Mouse (Mus musculus) stomach, embryonic 16.5 days (tissue): ENCODE measurements around the gene Lima1. TPM values are rescaled to one million over a fixed set of nuclear protein-coding genes. Genes with fewer than 3 reads are reported as not detected.
"Not testable (repeated sequence)": the region's sequence is repeated elsewhere in the genome, so short reads cannot be mapped to it uniquely, and the experiment has no call there.

Experiments used
- ATAC-seq: fragments of 200-750 bp; cut with Nextera tagmentation; 2 replicates; pipeline ENCODE4 v1.8.0; 2017; ENCODE audit warnings: moderate number of reproducible peaks, moderate TSS enrichment; ENCODE audit not compliant: insufficient read depth, low FRiP score
- H3K27ac ChIP-seq: fragments of 300-500 bp; sonication (generic); 2 replicates; pipeline ENCODE4 v1.5.1; 2014; ENCODE audit warnings: low read length
- H3K27me3 ChIP-seq: fragments of 300-500 bp; sonication (generic); 2 replicates; pipeline ENCODE4 v1.6.1; 2014; ENCODE audit warnings: low read length, control low read depth, mixed read lengths; ENCODE audit not compliant: control insufficient read depth, insufficient read depth
- H3K36me3 ChIP-seq: fragments of 300-500 bp; sonication (generic); 2 replicates; pipeline ENCODE4 v1.6.1; 2014; ENCODE audit warnings: low read length; ENCODE audit not compliant: control insufficient read depth, insufficient read depth
- H3K4me1 ChIP-seq: fragments of 300-500 bp; sonication (generic); 2 replicates; pipeline ENCODE4 v1.6.1; 2014; ENCODE audit warnings: low read length, control low read depth, mixed read lengths; ENCODE audit not compliant: control insufficient read depth, insufficient read depth
- H3K4me2 ChIP-seq: fragments of 300-500 bp; sonication (generic); 2 replicates; pipeline ENCODE4 v1.6.1; 2014; ENCODE audit warnings: low read depth, low read length, mixed read lengths
- H3K4me3 ChIP-seq: fragments of 300-500 bp; sonication (generic); replicated peaks from 2 replicates; pipeline ENCODE4 v1.5.1; 2014; ENCODE audit warnings: mild to moderate bottlenecking, low read length
- H3K9ac ChIP-seq: fragments of 300-500 bp; sonication (generic); 2 replicates; pipeline ENCODE4 v1.6.1; 2014; ENCODE audit warnings: low read length
- H3K9me3 ChIP-seq: fragments of 300-500 bp; sonication (generic); replicated peaks from 2 replicates; pipeline ENCODE4 v1.6.1; 2016; ENCODE audit warnings: low read length, control low read depth; ENCODE audit not compliant: control insufficient read depth
- WGBS: fragments of 180-500 bp; shearing (Covaris S2); extraction: QIAGEN DNeasy Blood & Tissue Kit; methylation state at CpG from one replicate; pipeline ENCODE4 v1.1.7; 2014; 5-methylcytosine and 5-hydroxymethylcytosine counted together
- polyA plus RNA-seq: library from polyadenylated mRNA; unstranded; fragments of >200 nt; fragmentation: Nextera tagmentation; extraction: Ambion mirVana; gene quantifications from 2 replicates; pipeline ENCODE4 v1.2.1, GENCODE M21; 2015

Lima1 gene
- polyA plus RNA-seq, 1 experiment from 2014 or later, result 89.4 TPM

- WGBS, result 69% methylated on average over 3 of the region's 3 CpGs
- ATAC-seq, result no peak
- Histone ChIP-seq H3K9ac (no peak overlapping the region), H3K4me2 (no peak overlapping the region), H3K36me3 (peaks cover 31% of the 10 kb centered on the region), H3K4me3 (no peak overlapping the region), H3K9me3 (no peaks in the 10 kb centered on the region), H3K27ac (no peak overlapping the region), H3K27me3 (no peaks in the 10 kb centered on the region), H3K4me1 (no peaks in the 10 kb centered on the region)
These were observed 84.3 kb downstream of the Lima1 start for GRCm38 (mm10) chr15:99791003-99791402.

- Histone ChIP-seq H3K36me3 (peaks cover 27% of the 10 kb centered on the region), H3K9me3 (no peaks in the 10 kb centered on the region), H3K27ac (no peak overlapping the region), H3K4me2 (no peak overlapping the region), H3K9ac (no peak overlapping the region), H3K4me1 (no peaks in the 10 kb centered on the region), H3K27me3 (no peaks in the 10 kb centered on the region), H3K4me3 (no peak overlapping the region)
- no peak for ATAC-seq
- WGBS, result 91% methylated on average over 6 of the region's 6 CpGs
These were observed 84.8 kb downstream of the Lima1 start for GRCm38 (mm10) chr15:99790464-99790863.

DNA sequence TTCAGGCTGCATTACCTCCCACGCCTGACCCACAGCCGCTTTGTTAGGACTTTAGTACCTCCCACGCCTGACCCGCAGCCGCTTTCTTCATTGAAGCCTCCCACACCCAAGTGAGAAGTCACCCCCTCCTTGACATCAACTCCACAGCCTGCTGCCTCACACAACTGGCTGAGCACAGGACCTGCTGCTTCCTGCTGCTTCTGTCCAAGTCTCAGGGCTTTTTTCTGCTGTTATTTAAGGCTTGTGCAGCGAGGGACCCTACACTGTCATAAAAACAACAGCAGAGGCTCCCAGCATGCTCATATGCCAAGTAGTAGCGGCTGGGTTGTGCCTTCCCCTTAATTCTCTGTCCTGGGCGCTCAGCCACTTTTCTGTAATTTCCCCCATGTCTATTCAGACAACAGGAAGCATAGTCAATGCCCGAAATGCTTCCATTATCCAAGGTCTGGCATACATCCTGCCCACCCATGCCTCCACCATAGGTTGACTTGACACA lies 87.6 kb downstream of the Lima1 start:
- no peak for ATAC-seq
- Histone ChIP-seq H3K9ac (no peak overlapping the region), H3K9me3 (no peaks in the 10 kb centered on the region), H3K36me3 (peaks cover 15% of the 10 kb centered on the region), H3K27ac (no peak overlapping the region), H3K4me3 (no peak overlapping the region), H3K27me3 (no peaks in the 10 kb centered on the region), H3K4me1 (no peaks in the 10 kb centered on the region), H3K4me2 (no peak overlapping the region)
- 68% methylated on average over 9 of the region's 9 CpGs for WGBS

DNA sequence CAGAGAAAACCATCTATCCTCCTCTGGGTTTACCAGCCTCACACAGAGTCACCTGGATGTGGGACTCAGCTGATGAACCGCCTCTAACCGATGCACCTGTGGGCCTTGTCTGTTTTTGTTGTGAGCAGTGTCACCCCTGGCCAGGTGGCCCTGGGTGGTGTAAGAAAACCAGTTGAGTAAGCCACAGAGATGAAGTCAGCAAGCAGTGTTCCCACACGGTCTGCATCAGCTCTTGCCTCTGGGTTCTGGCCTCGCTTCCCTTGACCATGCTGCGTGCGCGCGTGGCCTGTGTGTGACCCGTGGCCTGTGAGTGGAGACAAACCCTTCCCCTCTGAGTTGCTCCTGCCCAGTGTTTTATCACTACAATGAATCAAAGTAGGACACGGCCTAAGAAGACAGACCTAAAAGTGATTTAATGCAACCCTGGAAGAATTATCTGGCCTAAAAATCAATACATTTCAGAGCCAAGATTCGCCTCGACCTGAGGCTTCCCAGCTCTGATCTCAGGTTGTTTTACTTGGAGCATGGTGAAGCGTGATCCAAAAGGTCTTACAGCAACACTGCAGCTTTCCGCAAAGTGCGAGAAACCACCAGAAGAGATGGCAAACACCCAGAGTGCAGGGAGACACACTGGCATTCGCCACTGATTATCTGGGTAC lies 96.5 kb downstream of the Lima1 start:
- no peak overlapping the region for H3K27ac ChIP-seq
- no peak for ATAC-seq
- H3K9ac ChIP-seq, result no peak overlapping the region
- H3K9me3 ChIP-seq, result no peaks in the 10 kb centered on the region
- H3K36me3 ChIP-seq, result peaks cover 15% of the 10 kb centered on the region; the same call in 1 of the 2 replicates
- H3K27me3 ChIP-seq, result no peaks in the 10 kb centered on the region
- H3K4me2 ChIP-seq, result no peak overlapping the region
- 90% methylated on average over 16 of the region's 16 CpGs for WGBS
- no peak overlapping the region for H3K4me3 ChIP-seq
- H3K4me1 ChIP-seq, result no peaks in the 10 kb centered on the region

DNA sequence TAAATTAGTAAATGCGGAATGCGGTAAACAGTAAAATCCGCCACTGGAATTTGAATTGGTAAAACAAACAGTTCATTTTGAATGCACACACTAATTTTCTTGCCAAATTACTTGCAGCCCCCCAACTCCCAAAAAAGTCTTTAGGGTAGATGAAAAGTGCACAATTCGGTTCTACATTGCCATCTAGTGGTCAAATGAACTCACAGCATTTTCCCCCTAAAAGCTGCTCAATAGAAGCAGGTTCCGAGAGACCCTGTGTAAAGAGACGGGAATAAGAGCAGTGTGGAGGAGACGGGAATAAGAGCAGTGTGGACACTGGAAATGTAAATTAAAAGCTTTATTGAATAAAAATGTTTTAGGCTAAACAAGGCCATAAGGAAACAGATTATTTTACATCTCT lies 97.1 kb downstream of the Lima1 start:
- no peaks in the 10 kb centered on the region for H3K27me3 ChIP-seq
- H3K4me3 ChIP-seq, result no peak overlapping the region
- H3K4me2 ChIP-seq, result no peak overlapping the region
- no peak overlapping the region for H3K9ac ChIP-seq
- H3K27ac ChIP-seq, result no peak overlapping the region
- peaks cover 15% of the 10 kb centered on the region; the same call in 1 of the 2 replicates for H3K36me3 ChIP-seq
- H3K9me3 ChIP-seq, result no peaks in the 10 kb centered on the region
- WGBS, result 37% methylated on average over 7 of the region's 7 CpGs
- no peak for ATAC-seq
- H3K4me1 ChIP-seq, result no peaks in the 10 kb centered on the region

DNA sequence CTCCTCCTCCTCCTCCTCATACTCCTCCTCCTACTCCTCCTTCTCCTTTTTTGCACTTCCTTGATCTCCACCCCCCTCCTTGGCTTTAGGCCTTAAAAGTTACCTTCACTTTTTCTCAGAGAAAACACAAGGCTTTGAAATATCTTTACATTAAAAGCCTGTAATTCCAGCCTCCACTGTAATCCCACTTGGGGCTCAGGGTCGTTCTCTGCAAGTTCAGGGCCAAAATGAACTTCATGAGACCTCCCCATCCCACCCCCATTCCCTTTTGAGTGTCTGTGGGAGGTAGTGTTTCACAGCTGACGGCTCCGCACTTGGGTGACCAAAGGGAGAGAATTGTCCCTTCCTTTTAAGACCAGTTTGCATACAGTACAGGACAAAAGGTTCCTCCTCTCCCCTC lies 102.3 kb downstream of the Lima1 start:
- H3K27ac ChIP-seq, result peak overlapping the region; percentile 64
- peak overlapping the region; percentile 93; the same call in 1 of the 2 replicates for H3K9ac ChIP-seq
- H3K4me3 ChIP-seq, result no peak overlapping the region
- peak overlapping the region; percentile 80 for H3K4me2 ChIP-seq
- ATAC-seq, result no peak
- H3K4me1 ChIP-seq, result peaks cover 6% of the 10 kb centered on the region
- no peaks in the 10 kb centered on the region for H3K36me3 ChIP-seq
- no peaks in the 10 kb centered on the region for H3K9me3 ChIP-seq
- H3K27me3 ChIP-seq, result no peaks in the 10 kb centered on the region
- 24% methylated on average over 3 of the region's 3 CpGs for WGBS

DNA sequence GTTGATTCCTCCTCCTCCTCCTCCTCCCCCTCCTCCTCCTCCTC lies 102.6 kb downstream of the Lima1 start, which contains the start of gene Cers5:
Gene Cers5 (minus strand): TSS at position 5 of the 44 bp plus-strand sequence.
- ATAC-seq, H3K4me1 ChIP-seq, H3K27me3 ChIP-seq, H3K36me3 ChIP-seq, H3K9me3 ChIP-seq: not testable (repeated sequence)
- Histone ChIP-seq H3K4me2 (peak within 1 kb of the TSS; percentile 80), H3K9ac (peak within 1 kb of the TSS; percentile 93), H3K4me3 (peak within 1 kb of the TSS; percentile 86), H3K27ac (peak within 1 kb of the TSS; percentile 95)

DNA sequence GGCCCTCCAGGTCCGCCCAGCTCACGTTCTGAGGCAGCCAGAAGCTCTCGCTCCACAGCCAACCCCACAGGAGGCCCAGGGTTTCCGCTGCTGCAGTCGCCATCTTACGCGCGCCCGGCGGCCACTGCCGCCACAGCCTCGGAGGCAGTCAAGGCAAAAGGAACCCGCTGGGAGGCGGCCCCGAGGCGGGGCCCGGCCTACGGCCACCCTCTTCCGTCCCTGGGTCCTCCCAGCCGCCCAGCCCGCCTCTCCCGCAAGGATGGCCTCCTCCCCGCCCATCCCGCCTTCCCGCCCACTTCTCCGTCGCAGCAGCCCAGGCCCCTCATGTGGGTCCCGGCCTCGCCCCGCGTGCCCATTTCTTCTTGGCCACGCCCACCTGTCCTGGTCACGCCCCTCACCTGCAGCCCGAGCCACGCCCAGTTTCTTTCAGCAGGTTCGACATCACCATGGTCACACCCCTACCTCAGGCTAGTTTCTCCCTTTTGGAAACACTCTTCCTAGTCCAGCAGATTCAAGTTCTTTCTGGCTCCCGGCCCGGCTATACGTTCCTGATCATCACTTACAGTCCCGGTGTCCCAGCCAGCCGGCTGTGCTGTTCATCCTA lies 102.9 kb downstream of the Lima1 start:
- Histone ChIP-seq H3K4me2 (peak overlapping the region; percentile 80), H3K27ac (peak overlapping the region; percentile 95), H3K4me1 (peaks cover 6% of the 10 kb centered on the region), H3K27me3 (no peaks in the 10 kb centered on the region), H3K9ac (peak overlapping the region; percentile 93), H3K9me3 (no peaks in the 10 kb centered on the region), H3K36me3 (no peaks in the 10 kb centered on the region), H3K4me3 (peak overlapping the region; percentile 86)
- ATAC-seq, result peak; percentile 98
- WGBS, result under 1% methylated on average over 41 of the region's 41 CpGs

DNA sequence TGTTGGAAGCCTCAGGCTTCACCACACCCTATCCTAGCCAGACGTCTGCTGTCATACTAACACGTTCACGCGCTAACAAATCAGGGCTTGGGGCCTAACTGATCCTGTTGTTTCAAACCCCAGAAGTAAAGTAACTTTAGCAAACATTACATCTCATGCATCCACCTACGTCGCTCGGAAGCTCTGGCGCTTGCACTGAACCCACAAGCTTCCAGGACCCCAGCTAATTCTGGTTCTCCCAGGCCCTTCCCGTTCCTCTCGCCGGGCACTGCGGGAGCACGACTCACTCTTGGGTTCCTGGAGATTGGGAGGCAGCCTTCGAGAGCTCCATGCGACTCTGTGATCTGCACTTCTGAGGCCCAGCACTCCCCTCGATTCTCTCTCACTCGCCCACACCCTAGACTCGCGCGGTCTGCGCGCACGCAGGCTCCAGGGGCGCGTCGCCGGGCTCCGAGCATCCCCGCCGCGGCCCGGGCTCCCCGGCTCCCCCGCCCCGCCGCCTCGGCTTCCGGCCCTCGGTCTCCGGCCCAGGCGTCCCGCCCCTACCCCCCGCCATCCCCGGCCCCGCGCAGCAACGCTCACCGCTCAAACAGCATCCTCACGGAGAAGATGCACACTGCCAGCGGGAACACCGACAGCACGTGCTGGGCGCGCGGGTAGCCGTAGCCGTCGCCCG lies 103.5 kb downstream of the Lima1 start:
- Histone ChIP-seq H3K9me3 (no peaks in the 10 kb centered on the region), H3K27me3 (no peaks in the 10 kb centered on the region), H3K36me3 (no peaks in the 10 kb centered on the region), H3K4me2 (peak overlapping the region; percentile 80), H3K4me3 (peak overlapping the region; percentile 86), H3K9ac (peak overlapping the region; percentile 93), H3K27ac (peak overlapping the region; percentile 95), H3K4me1 (peaks cover 6% of the 10 kb centered on the region)
- under 1% methylated on average over 59 of the region's 59 CpGs for WGBS
- peak; percentile 55 for ATAC-seq
